Mouse (Mus musculus) kidney, postnatal 10 days (tissue): Measurements from ENCODE around the gene Art4.

ENCODE experiments used
- DNase-seq: peaks from one replicate; pipeline ENCODE4 v3.0.0; 2021; ENCODE audit warnings: mixed read lengths

Art4 gene

GRCm38 (mm10) chr6:136821086-136821485 lies 36.4 kb downstream of the Art4 start:
- no peak for DNase-seq

- DNase-seq = no peak
Observed at GRCm38 (mm10) chr6:136820381-136820780, 37.2 kb downstream of the Art4 start.

GRCm38 (mm10) chr6:136817549-136817948 lies 40.0 kb downstream of the Art4 start:
- no peak for DNase-seq

GRCm38 (mm10) chr6:136816826-136817225 lies 40.7 kb downstream of the Art4 start:
- DNase-seq = no peak

GRCm38 (mm10) chr6:136815381-136815780 lies 42.2 kb downstream of the Art4 start:
- DNase-seq = no peak

GRCm38 (mm10) chr6:136813117-136813516 lies 44.4 kb downstream of the Art4 start:
- peak; percentile 41 for DNase-seq

- no peak for DNase-seq
Observed at GRCm38 (mm10) chr6:136811196-136811595, 46.3 kb downstream of the Art4 start.

- no peak for DNase-seq
Observed at GRCm38 (mm10) chr6:136809673-136810072, 47.9 kb downstream of the Art4 start.

DNA sequence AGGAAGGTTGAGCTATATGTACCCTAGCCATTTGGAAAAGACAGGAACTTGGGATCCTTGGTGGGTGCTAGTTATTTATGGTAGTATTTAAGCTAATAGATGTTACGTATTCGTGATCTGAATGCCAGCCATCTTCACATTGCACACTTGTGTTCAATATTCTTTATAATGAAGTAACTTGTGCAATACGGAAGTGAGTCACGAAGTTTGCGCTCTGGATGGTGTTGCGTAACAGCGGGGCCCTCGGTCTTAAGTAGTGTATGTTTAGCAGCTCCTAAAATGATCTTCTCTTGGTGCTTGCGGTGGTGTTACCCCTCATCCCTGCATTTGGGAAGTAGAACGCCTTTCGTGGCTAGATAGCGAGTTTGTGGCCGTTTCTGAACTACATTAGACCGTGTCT lies 48.5 kb downstream of the Art4 start:
- DNase-seq = peak; percentile 45

DNA sequence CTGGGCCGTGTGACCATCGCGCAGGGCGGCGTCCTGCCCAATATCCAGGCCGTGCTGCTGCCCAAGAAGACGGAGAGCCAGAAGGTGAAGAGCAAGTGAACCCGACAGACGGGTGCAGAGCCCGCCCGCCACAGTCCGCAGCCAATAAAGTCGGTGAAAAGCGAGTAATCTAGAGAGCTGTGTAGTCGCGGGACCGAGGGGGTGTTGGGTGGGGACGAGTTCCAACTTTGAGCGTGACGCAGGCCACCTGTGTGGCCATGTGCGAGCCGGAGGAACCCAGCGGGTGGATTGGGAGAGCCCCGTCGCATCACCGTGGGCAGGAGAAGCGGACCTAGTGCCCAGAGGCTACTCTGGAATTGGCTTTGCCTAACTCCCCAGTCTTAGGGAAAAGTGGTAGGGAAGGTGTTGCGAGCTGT lies 48.9 kb downstream of the Art4 start:
- peak; percentile 59 for DNase-seq

DNA sequence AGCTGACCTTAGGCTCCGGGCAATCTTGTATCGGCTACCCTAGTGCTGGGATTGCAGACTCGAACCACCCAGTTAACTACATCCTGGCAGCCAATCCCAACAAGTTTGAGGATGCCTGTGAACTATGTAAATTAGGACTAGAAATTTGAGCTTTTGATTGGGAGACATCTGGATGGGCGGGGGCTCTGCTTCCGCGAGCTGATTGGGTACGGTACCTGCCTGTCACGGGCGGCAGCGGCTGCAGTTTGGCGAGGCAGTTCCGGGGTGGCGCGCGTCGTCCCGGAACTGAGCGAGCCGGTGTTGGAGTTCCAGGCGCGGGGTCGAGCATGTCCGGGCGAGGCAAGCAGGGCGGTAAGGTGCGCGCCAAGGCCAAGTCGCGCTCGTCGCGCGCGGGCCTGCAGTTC lies 49.5 kb downstream of the Art4 start, which contains the start of gene H2afj:
TSS of gene H2afj (plus strand) at position 231 of the 404 bp plus-strand sequence.
- DNase-seq = peak; percentile 99

DNA sequence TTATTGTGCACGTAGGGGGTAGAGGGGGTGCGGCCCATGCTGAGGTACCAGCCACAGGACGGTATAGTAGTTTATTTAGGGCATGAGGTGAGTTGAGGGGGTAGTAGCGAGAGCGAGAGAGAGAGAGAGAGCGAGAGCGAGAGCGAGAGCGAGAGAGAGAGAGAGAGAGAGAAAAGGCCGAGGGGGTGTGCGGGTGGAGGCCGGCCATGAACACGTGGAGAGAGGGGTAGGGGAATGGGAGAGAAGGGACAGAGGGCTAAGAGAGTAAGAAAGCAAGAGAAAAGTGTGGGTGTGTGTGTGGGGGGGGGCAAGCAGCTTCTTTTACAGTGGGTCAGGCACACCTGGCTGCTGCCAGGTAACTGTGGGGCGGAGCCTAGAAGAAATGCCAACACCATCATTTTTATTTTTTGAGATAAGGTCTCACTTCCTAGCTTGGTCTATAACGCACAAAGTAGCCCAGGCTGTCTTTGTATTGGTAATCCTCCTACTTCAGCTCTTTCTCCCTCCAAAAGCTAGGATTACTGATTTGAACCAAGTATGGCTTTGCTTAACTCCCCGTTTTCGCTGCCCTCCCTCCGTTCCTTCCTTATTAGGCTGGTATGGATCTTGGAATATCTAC lies 50.0 kb downstream of the Art4 start:
- DNase-seq = no peak

GRCm38 (mm10) chr6:136806819-136807218 lies 50.7 kb downstream of the Art4 start:
- no peak for DNase-seq

- no peak for DNase-seq
Observed at GRCm38 (mm10) chr6:136805409-136805775, 52.1 kb downstream of the Art4 start.

- DNase-seq = no peak
Observed at GRCm38 (mm10) chr6:136804705-136805408, 52.7 kb downstream of the Art4 start.

DNA sequence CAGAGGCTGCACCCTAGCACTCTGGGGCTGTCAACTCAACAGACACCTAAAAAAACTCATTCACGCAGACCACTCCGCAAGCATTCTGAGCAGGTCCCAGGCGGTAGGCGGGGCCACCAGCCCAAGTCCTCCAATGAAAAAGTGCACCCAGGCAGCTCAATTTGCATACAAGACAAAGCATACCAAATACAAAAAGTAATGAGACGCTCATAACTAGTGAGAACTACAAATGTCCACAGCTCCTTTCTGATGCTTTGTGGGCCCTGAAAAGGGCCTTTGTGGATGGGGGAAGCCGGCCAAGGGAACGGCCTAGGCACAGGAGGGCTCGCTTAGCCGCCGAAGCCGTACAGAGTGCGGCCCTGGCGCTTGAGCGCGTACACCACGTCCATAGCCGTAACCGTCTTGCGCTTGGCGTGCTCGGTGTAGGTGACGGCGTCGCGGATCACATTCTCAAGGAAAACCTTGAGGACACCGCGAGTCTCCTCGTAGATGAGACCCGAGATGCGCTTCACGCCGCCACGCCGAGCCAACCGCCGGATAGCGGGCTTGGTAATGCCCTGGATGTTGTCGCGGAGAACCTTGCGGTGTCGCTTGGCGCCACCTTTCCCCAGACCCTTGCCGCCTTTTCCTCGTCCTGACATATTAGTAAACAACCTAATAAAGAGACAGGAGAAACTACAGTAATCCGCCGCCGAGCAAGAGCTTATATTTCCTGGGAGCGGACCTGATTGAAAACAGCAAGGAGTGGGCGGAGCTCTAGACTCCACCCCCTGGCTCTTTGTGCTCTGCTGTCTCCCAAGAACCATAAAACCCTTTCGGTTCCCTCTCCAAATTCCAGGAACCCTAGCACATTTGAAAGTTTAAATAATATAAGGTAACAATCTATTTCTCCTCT lies 53.5 kb downstream of the Art4 start, which contains the start of gene Hist4h4:
TSS of gene Hist4h4 (minus strand) at position 677 of the 895 bp plus-strand sequence.
- peak; percentile 96 for DNase-seq

GRCm38 (mm10) chr6:136803093-136803738 lies 54.3 kb downstream of the Art4 start:
- DNase-seq = no peak

DNA sequence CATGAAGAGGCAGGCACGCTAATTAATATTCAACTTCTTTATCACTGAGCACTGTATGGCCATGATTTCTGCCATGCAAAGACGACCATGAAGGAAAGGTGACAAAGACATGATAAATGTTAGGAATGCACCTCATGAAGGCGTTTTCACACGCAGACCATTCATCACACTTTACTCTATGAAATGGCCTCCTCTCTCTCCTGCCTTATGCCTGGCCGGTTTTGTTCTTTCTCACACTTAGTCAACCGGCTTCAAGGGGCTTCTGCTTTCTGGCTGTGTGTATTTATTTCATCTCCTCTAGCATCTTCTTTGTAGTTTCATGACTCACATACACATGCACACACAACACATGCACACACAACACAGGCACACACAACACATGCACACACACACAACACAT lies 56.3 kb downstream of the Art4 start:
- DNase-seq = no peak

DNA sequence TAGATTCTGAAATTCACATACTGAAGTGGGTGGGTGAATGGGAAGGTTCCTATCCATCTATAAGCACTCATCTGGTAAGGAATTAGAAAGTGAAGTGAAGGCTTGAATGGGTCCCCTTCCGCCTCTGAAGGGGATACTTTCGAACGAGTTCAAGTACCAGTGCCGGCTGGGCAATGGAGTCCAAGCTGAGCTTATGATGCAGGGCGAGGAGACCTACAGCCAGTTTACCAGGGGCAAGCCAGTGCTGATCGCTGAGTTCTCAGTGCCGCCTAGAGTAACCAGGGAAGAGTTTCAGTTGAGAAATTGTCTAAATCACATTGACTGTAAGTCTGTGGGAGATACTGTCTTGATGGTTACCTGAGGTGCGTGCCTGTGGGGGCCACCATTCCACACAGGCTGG lies 56.8 kb downstream of the Art4 start:
- DNase-seq = no peak
